Mouse (Mus musculus): ENCODE data around the gene Cyp2c40. TPM values are rescaled to one million over a fixed set of nuclear protein-coding genes. Genes with fewer than 3 reads are reported as not detected.
"Not testable (repeated sequence)": the region's sequence is repeated elsewhere in the genome, so short reads cannot be mapped to it uniquely, and the experiment has no call there.

The Cyp2c40 gene
- total RNA-seq (2021), result not detected

DNA sequence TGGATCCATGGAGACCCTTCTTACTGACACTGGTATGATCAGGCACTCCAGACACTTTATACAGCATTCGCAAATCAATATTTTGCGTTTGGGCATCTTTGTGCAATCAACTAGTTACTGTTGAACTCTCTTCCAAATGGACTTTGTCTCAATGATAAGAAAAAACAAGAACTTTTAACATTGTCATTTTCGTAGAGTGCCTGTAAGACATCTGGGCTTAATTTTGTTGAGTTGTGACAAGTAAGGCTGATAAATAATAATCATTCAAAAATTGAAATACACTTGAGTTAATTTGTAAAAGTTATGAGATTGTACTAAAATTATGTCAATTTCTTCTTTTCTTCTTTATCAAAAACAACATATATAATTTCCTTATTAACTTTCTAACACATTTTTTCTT is at the start of gene Cyp2c40:
TSS of gene Cyp2c40 (minus strand) at position 101 of the 400 bp plus-strand sequence.
- intact Hi-C loops (cut with DNase I); DNase-seq (ENCODE audit: low spot score in 2 of 2): not testable (repeated sequence)

DNA sequence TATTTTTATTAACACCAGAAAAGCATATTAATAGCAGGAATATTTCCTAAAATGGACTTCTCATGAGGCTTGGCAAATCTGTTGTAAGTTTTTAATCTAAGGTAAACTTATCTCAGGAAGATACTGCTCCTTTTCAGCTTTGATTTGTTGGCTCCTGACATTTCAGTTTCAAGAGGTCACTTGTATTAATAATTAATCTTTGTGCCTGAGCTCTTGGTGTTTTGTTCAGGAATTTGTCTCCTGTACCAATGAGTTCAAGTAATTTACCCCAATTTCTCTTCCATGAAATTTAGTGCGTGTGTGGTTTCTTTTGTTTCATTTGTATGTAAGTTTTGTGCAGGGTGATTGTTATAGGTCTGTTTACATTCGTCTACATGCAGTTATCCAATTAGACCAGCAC is 8.3 kb upstream of the Cyp2c40 start:
- intact Hi-C loops (cut with DNase I); DNase-seq (ENCODE audit: low spot score in 2 of 2): not testable (repeated sequence)

DNA sequence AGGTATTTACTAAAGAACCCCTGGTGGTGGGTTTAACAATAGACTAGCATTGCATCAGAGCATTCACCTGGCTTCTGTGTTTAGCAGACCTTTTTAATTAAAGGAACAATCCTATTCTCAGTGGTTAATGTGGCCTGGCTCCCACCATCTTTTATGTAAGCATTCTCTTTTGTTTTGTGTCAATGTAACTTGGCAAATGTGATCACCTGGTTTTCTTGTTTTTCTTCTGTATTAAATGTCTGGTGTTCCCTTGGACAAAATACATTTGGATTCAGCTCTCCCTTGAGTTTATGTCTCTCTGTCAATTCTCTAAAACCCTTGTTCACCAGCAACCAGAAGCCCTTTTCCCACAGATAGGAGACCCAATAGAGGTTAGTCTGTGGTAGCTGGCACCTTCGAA is 3.8 kb upstream of the Cyp2c40 start:
- intact Hi-C loops (cut with DNase I), result loop anchor here (5.0 kb wide), 1 partner anchor 76 kb away; no protein-coding TSS in a partner anchor

DNA sequence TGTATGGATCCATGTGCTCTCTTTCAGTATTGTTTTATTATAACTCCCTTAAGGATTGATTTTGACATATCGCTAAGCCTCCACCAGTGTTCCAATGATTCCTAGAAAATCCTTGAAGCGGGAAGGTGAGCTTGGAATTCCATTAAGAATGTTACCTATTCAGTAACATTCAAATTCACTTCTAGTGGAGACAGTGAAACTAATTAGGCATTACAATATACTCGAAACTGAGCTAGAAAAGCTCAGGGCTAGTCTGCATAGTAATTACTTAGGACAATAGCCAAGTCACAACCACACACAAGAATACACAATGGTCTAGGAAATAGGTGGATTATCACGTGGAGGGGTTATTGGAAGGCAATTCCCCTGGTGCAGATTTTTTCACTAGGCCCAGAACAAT is 3.4 kb upstream of the Cyp2c40 start:
- intact Hi-C loops (cut with DNase I), result loop anchor here (5.0 kb wide), 1 partner anchor 76 kb away; no protein-coding TSS in a partner anchor
- DNase-seq (ENCODE audit: low spot score in 2 of 2), result not testable (repeated sequence)

More for the DNA sequence above, 3.8 kb upstream of the Cyp2c40 start:
- DNase-seq (ENCODE audit: low spot score in 2 of 2), result not testable (repeated sequence)

DNA sequence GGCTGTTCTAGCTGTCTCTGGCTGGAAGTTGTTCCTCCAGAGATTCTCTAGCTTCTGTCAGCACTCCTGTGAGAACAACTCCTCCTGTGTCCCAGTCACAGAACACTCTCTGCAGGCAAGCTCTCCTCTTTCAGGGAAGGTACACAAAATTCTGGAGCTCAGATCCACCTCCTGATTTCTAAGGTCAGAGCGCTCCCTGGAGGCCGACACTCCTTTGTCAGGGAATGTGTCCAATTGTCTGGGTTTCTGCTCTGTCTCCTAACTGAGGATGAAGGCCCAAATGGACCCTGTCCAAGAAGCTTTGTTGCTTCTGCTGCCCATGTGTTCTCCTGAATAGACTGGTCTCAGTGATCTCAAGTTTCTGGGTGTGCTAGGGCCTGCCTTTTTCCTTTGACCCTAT is 27.2 kb downstream of the Cyp2c40 start:
- intact Hi-C loops (cut with DNase I); DNase-seq (ENCODE audit: low spot score in 2 of 2): not testable (repeated sequence)

DNA sequence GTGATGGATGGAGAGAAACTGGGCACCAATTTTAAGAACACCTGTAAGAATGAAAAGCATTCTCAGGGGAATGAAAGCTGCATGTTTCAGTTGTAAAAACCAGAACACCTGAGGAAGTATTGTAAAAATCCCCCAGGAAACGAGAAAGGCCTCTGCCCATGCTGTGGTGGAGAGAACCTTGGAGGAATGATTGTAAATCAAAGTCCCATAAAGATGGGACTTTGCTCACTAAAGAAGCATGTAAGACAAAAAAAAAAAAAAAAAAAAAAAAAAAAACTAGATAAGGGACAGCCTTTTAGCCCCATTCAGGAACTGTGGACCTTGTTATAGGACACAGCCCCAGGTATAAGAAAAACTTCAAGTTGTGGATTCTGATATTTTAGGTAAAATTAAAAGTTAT is 67.3 kb downstream of the Cyp2c40 start:
- intact Hi-C loops (cut with DNase I), result no loop called here
- no peak for DNase-seq (ENCODE audit: low spot score in 2 of 2)

DNA sequence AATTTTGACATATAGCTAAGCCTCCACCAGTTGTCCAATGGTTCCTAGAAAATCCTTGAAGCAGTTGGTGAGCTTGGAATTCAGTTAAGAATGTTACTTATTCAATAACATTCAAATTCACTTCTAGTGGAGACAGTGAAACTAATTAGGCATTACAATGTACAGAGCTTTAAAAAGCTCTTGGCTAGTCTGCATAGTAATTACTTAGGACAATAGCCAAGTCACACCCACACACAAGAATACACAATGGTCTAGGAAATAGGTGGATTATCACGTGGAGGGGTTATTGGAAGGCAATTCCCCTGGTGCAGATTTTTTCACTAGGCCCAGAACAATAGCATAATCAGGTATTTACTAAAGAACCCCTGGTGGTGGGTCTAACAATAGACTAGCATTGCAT is 68.3 kb downstream of the Cyp2c40 start:
- DNase-seq (ENCODE audit: low spot score in 2 of 2); intact Hi-C loops (cut with DNase I): not testable (repeated sequence)

DNA sequence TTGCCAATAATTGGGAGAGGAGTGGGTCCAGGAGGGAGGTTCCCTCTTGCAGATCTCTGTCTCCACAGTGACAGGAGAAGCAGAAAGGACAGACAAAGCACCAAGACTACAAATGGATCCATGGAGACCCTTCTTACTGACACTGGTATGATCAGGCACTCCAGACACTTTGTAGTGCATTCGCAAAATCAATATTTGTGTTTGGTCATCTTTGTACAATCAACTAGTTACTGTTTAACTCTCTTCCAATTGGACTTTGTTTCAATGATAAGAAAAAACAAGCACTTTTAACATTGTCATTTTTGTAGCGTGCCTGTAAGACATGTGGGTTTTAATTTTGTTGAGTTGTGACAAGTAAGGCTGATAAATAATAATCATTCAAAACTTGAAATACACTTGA is 71.7 kb downstream of the Cyp2c40 start, which contains the start of gene Cyp2c68:
TSS of gene Cyp2c68 (minus strand) at position 135 of the 400 bp plus-strand sequence.
- DNase-seq (ENCODE audit: low spot score in 2 of 2), result no peak
- intact Hi-C loops (cut with DNase I), result no loop called here

Other genes with a start within 250 kb of the Cyp2c40 start
- gene Cyp2c67, start 163.8 kb downstream of the Cyp2c40 start, total RNA-seq (2021), result not detected
- not detected for gene Cyp2c68, start 71.8 kb downstream of the Cyp2c40 start, total RNA-seq (2021)
- not detected for gene Cyp2c69, start 74.0 kb upstream of the Cyp2c40 start, total RNA-seq (2021)
- not detected for gene Cyp2c37, start 179.6 kb upstream of the Cyp2c40 start, total RNA-seq (2021)

Measured in left cerebral cortex, postnatal 36 days (tissue).